Mouse (Mus musculus): ENCODE measurements around the gene Best2.

Best2 gene

DNA sequence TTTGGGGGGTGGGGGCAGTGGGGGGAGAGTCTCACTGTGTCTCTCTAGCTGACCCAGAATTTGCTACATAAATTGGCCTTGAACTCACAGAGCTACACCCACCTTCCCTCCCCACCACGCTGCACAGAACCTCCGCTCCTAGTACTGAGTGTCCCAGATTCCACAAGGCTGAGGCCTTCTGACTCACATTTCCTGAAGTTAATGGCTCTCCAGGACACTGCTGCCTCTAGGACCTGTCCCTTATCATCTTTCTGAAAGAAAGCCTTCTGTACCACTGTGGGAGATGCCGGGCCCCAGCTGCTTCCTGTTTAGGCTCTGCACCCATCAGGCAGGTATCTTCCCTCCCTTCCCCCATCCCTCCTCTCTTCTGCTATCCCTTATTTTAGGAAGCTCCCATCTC is 47.7 kb downstream of the Best2 start:
- DNase-seq (ENCODE audit: low spot score) = no peak

DNA sequence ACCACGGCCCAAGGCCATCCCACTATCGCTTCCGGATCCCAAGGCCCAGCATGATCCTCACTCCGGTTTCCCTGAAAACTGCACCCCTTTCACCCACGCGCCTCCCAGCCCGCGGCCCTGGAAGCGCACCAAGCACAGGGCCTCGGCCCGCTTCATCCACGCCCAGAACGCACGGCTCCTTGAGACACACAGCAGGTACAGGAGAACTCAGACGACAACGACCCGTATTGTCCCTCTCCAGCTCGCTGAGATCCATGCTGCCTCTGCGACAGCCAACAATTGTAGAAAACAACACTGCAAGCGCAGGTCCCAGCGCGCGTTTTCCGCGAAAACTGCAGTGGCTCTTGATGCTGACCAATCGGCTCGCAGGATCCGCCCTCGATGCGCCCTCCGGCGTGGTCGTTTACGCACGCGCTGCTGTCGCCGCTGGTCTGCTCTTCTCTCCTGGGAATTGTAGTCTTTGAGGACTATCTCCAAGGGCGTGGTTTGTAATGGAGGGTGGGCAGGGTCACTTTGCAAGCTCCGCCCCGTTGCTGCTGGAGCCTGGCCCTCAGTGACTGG is 48.5 kb downstream of the Best2 start:
- DNase-seq (ENCODE audit: low spot score) = peak; percentile 83

DNA sequence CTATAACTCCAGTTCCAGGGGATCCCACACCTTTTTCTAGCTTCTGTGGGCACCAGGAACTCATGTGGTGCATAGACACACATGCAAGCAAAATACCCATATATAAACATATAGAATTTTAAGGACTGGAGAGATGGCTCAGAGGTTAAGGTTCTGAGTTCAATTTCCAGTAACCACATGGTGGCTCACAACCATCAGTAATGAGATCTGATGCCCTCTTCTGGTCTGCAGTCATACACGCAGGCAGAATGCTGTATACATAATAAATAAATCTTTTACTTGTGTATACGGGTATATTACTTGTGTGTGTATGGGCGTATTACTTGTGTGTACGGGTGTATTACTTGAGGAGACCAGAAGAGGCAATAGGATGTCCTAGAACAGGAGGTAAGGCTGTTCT is 50.4 kb downstream of the Best2 start:
- DNase-seq (ENCODE audit: low spot score) = no peak

DNA sequence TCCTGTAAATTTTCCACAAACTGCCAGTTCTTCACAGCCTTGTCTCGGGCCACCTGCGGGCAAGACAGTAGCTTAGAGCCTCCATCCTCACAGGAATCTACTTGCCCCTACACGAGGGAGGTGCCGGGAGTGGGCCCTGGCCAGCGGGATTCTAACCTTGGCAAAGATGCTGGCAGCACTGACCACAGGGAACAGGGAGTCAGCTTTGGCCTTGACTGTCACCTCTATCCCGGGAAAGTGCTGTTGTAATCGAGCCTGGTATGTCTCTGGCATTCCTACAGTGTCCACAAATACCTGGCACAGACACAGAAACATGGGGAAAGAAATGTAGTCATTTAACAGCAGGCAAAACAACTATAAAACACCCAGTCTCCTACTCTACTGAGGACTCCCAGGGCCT is 54.5 kb downstream of the Best2 start:
- DNase-seq (ENCODE audit: low spot score) = no peak
